Mouse (Mus musculus) natural killer cell, adult 2 months (primary cell): ENCODE results near the gene Upf3a.
"Not testable (repeated sequence)": the region's sequence is repeated elsewhere in the genome, so short reads cannot be mapped to it uniquely, and the experiment has no call there.

Source experiments
- DNase-seq, 2 experiments: peaks; one replicate each; pipeline ENCODE4 v3.0.0; 2022; ENCODE audit warnings: low spot score in 2 of 2

Upf3a gene

GRCm38 (mm10) chr8:13785250-13785763 lies at the start of gene Upf3a:
TSS of gene Upf3a (plus strand) at chr8:13785615.
- peak; percentile 89 to 93 for DNase-seq

- DNase-seq: no peak
Measured at GRCm38 (mm10) chr8:13740323-13740770, 45.1 kb upstream of the Upf3a start.

- no peak for DNase-seq
Measured at GRCm38 (mm10) chr8:13740817-13741613, 44.4 kb upstream of the Upf3a start.

- DNase-seq: not testable (repeated sequence)
Measured at GRCm38 (mm10) chr8:13746212-13746611, 39.2 kb upstream of the Upf3a start.

GRCm38 (mm10) chr8:13747626-13748025 lies 37.8 kb upstream of the Upf3a start:
- DNase-seq: no peak

GRCm38 (mm10) chr8:13753680-13754079 lies 31.7 kb upstream of the Upf3a start:
- peak; percentile 75 to 82 for DNase-seq

GRCm38 (mm10) chr8:13756480-13756879 lies 28.9 kb upstream of the Upf3a start:
- DNase-seq: no peak

GRCm38 (mm10) chr8:13756982-13757804 lies 28.2 kb upstream of the Upf3a start, which contains the start of gene Cdc16:
TSS of gene Cdc16 (plus strand) at chr8:13757676.
- DNase-seq: peak; percentile 73 to 84

- DNase-seq: peak; percentile 43 to 49
Measured at GRCm38 (mm10) chr8:13757805-13758727, 27.3 kb upstream of the Upf3a start.

- DNase-seq: no peak
Measured at GRCm38 (mm10) chr8:13769206-13769605, 16.2 kb upstream of the Upf3a start.

GRCm38 (mm10) chr8:13780536-13780935 lies 4.9 kb upstream of the Upf3a start:
- DNase-seq: no peak

- peak; percentile 92 to 95 for DNase-seq
Measured at GRCm38 (mm10) chr8:13785764-13786299, 417 bp downstream of the Upf3a start.

- DNase-seq: no peak
Measured at GRCm38 (mm10) chr8:13789606-13790005, 4.2 kb downstream of the Upf3a start.

- DNase-seq: no peak
Measured at GRCm38 (mm10) chr8:13793097-13793745, 7.8 kb downstream of the Upf3a start.

- no peak for DNase-seq
Measured at GRCm38 (mm10) chr8:13793746-13794101, 8.3 kb downstream of the Upf3a start.

- no peak for DNase-seq
Measured at GRCm38 (mm10) chr8:13797676-13798075, 12.3 kb downstream of the Upf3a start.

- DNase-seq: no peak
Measured at GRCm38 (mm10) chr8:13799566-13799965, 14.2 kb downstream of the Upf3a start.

GRCm38 (mm10) chr8:13828598-13829172 lies 43.3 kb downstream of the Upf3a start:
- DNase-seq: no peak

- DNase-seq: not testable (repeated sequence)
Measured at GRCm38 (mm10) chr8:13838289-13838688, 52.9 kb downstream of the Upf3a start, which contains the start of gene AF366264. TSS of gene AF366264 (minus strand) at chr8:13838389.

GRCm38 (mm10) chr8:13843286-13843685 lies 57.9 kb downstream of the Upf3a start:
- DNase-seq: not testable (repeated sequence)
